Mouse (Mus musculus) megakaryocyte, embryonic 14.5 days (primary cell): ENCODE results near the gene Fam118a.

Experiments used
- FLI1 ChIP-seq: IDR thresholded peaks from 2 replicates; pipeline ENCODE4 v1.6.1; 2012; ENCODE audit warnings: low read length, inconsistent platforms, mixed read lengths
- GATA1 ChIP-seq: IDR thresholded peaks from 3 replicates; pipeline ENCODE4 v1.6.1; 2012; ENCODE audit warnings: mixed read lengths, low read length, inconsistent platforms, borderline replicate concordance

DNA sequence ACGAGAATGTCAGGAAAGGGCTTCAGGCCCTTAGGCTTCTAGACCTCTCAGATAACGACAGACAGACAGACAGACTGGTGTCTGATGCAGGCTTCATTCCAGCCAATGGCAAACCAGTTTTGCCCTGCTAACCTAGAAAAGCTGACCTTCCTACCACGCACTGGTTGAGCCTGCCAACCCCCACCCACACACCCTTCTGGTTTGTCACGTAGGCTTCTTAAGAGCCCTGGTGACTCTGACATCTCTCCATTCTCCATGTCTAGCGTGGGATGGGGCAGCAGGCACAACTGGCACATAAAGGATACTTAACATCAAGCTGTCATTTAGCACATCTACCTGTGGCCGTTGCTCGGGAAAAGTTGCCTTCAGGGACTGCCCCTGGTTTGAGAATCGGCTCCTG lies 19.1 kb upstream of the Fam118a start:
- TF ChIP-seq FLI1 (no peak), GATA1 (no peak)
